Mouse (Mus musculus): Measurements from ENCODE around the gene Tmem174.

The Tmem174 gene

DNA sequence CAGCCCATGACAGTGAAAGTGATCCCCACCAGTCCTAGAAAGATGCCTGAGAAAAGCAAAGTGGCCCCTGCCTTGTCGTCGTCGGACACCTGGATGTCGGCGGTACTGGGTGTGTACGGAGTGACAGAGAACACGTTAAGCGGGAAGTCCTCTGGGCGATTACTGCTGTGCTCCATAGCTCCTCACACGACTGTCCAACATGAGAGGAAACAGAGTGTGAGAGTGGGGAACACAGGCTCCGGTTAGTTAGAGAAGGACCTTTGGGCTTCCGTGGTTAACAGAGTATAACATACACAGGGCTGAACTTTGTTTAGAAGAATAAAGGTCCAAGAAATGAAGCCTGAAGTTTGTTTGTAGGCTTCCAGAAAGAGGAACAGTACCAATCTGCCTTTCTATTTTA is at the start of gene Tmem174:
TSS of gene Tmem174 (minus strand) at position 266 of the 400 bp plus-strand sequence.
- no peak for DNase-seq (ENCODE audit: low spot score)

GRCm38 (mm10) chr13:98684144-98684900 is 47.1 kb upstream of the Tmem174 start:
- DNase-seq (ENCODE audit: low spot score) = no peak

DNA sequence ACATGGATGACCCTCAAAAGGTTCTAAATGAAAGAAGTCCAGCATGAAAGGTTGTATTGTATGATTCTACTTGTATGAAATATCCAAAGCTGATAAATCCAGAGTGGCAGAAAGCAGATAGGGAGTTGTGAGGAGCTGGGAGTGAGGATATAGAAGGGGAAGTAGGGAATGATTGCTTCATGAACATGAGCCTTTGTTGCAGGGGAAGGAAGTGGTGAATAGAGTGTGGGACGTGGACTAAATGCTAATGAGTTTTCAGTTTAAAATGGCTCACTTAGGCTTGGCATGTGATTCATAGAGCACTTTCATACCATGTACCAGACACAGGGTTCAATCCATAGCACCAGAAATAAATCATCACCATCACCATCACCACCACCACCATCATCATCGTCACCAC is 46.2 kb upstream of the Tmem174 start:
- no peak for DNase-seq (ENCODE audit: low spot score)

DNA sequence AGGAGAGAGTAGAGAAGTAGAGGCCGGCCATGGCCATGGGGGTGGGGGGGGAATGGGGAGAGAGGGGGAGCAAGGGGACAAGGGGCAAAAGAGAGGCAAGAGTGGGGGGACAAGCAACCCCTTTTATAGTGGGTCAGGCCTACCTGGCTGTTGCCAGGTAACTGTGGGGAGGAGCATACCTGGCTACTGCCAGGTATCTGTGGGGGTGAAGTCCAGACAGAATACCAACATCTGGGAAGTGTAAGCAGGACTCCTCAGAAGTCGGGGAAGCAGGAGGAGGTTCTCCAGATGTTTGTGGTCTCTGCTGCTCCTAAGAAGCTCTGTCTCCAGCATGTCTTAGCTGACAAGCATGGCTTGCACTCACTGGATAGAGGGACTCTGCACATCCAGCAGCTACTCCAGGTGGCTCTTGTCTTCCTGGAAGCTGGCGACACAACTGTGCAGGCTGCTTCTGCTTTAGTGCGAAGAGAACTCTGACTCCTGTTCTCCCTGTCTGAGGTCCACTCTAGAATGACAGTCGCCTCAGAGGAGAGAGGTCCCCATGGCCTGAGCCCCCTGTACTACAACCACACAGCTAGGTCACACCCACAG is 43.4 kb upstream of the Tmem174 start:
- no peak for DNase-seq (ENCODE audit: low spot score)

DNA sequence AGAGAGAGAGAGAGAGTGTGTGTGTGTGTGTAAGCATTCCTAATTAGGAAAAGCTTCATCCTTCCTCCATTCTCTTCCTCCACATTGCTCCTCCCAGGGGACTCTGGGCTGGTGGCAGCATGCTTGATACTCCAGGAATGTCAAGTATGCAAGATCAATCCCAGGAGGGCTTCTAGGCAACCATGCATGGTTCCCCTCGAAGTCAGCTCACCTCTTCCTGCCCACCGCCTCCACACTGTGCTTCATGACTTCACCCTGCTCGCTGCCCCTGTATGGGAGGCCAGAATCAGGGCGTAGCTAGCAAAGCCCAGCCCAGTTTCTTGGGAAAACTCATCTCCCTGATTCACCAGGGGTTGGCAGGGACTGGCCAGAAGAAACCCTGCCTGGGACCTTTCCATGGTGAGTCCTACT is 42.4 kb upstream of the Tmem174 start:
- no peak for DNase-seq (ENCODE audit: low spot score)

DNA sequence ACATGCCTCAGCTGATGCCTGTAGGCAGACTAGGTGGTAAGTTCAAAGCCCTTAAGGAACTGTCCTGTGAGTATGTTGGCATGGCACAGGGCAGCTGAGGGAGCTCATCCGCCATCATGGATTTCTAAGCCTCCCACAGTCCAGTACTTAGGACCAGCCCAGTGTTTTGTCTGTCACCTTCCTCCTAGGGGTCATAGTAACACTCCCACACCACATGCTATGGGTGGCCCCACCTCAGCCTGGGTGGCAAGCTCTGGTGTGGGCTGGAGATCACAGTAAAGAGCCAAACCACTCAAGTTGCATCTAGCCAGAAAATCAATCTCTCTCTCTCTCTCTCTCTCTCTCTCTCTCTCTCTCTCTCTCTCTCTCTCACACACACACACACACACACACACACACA is 42.0 kb upstream of the Tmem174 start:
- DNase-seq (ENCODE audit: low spot score) = no peak

- no peak for DNase-seq (ENCODE audit: low spot score)
Measured at GRCm38 (mm10) chr13:98673922-98674321, 36.7 kb upstream of the Tmem174 start.

GRCm38 (mm10) chr13:98669296-98669695 is 32.1 kb upstream of the Tmem174 start:
- no peak for DNase-seq (ENCODE audit: low spot score)

DNA sequence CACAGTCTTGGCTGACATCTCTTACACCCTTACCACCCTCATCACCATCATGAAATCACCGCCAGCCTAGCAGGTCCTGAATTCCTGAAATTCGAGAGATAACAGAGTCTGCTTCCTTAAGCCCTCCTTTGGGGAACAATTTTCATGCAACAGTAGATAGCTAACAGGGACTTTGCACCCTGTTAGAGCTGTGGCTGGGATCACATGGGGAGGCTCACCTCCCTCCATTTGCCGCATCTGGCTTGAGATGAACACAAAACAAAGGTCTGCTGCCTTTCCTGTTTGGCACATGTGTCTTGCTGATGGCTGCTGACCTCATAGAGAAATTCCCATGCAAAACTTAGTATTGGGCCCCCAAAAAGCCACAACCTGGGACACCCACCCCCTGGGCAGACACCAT is 30.1 kb upstream of the Tmem174 start:
- DNase-seq (ENCODE audit: low spot score) = no peak

- DNase-seq (ENCODE audit: low spot score) = no peak
Measured at GRCm38 (mm10) chr13:98665240-98665639, 28.0 kb upstream of the Tmem174 start.

DNA sequence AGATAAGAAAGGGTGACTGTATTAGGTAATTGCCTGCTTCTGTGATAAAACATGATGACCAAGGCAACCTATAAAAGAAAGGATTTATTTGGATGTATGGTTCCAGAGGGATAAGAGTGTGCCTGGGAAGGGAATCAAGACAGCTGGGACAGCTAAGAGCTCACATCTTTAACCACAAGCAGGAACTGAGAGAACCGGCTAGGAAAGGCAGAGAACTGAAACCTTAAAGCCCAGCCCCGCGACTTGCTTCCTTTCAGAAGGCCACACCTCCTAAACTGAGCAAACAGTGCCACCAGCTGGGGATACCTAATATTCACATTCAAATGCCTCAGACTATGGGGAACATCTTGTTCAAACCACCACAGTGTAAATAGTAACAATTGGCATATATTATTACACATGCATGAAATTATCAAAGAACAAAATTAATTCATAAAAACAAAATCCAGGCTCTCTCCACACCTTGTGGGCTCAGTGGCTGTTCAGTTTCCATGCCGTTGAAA is 25.0 kb upstream of the Tmem174 start:
- DNase-seq (ENCODE audit: low spot score) = no peak

DNA sequence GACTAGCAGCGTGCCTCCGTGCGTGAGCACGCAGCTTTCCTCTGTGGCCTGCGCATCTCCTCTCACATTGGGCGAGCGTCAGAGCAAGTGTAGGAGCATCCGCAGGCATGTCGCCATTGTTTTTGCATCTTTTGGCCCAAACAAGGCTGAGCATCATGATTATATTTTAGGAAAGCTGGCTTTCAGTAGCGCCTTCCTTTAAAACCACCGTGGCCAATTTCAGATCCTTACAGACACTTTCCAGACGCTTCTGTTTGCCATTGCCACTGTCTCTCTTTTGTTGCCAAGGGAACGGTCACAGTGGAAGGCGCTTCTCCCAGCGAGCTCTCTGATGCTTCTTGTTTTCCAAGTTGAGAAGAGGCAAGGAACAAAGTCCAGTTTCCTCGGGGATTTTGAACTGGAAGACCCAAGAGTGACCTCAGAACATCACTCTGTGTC is 18.8 kb upstream of the Tmem174 start:
- no peak for DNase-seq (ENCODE audit: low spot score)

- DNase-seq (ENCODE audit: low spot score) = no peak
Measured at GRCm38 (mm10) chr13:98655346-98655745, 18.1 kb upstream of the Tmem174 start.

- DNase-seq (ENCODE audit: low spot score) = no peak
Measured at GRCm38 (mm10) chr13:98654129-98654939, 17.1 kb upstream of the Tmem174 start.

- DNase-seq (ENCODE audit: low spot score) = no peak
Measured at GRCm38 (mm10) chr13:98652194-98652593, 15.0 kb upstream of the Tmem174 start.

DNA sequence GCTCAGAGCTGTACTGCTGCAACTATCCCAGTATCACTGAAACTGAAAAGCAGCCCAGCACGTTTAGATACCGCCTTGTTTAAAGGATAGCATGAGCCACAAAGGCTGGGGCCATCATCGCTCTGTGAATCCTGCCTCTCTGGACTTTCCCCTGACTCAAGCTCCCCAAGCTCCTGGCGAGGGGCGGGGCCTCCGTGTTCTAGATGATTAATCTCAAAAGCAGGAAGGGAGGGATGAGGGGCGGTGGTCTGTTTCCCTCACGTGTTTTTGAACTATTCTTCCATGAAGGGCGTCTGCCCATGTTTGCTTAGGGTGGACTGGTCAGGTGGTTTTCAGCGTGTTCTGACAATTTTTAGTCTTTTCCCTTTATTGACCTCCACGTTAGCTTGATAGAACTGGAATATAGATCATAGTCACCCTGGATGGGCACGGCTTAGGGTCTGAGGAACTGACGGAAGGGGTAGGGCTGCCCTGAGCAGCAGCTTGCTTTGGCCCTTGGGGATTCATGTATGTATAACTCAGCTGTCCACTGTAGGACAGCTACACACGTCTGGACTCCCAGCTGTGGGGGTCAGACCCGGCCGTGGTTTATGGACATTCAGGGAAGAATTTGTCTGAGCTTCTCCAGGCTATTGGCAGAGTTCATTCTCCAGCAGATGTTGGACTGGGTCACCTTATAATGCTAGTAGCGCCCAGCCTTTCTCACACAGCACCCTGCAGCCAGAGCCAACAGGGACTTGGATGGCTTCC is 14.2 kb upstream of the Tmem174 start:
- DNase-seq (ENCODE audit: low spot score) = no peak

DNA sequence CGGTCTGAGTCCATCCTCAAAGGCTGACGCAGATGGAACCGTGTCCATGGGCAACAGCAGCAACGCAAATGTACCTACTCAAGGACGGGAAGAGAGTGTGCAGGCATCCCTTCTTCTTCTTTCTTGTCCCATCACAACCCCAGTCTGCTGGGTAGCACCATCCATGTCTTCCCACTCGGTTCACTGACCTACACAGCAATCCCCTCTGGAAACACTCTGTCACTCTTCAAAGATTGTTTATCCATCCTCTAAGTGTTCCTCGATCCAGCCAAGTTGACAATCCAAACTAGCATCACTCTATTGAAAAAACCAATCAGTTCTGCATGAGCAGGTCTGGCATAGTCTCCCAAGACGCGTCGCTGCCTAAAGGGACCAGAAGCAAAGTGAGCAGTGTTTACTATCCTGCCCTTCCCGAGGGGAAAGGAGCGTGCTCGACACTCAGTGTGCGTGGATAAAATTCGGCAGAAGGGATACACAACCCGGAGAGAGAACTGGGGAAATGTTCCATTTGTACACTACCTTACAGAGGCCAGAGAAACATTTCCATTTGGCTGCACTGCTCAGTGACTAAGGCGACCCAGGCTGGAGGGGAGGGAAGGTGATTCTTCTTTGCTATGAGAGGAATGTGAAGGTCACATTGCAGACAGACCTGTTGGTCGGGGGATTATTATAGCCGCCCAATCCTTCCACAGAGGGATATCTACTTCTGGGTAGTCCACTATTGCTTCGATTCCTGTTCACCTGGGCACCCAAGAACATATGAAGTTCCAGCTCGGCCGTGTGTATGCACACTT is 10.8 kb upstream of the Tmem174 start:
- no peak for DNase-seq (ENCODE audit: low spot score)

- DNase-seq (ENCODE audit: low spot score) = no peak
Measured at GRCm38 (mm10) chr13:98638507-98639166, 1.4 kb upstream of the Tmem174 start.

DNA sequence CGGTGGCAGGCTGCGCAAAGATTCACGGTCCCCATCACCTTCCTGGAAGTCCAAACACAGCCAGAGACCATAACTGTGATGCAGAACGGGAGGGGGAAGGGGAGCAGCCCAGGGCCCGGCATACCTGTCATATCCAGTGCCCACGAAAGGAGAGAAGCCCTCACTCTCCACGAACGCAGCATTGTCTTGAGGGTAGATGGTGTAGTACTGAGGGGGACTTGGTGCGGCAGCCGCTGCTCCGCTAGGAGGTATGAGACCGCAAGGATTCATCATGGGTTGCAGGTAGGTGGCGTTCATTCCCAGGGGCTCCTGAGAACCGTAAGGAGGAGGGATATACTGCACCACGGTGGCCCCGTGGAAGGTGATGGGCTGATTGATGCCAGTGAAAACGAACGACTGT is 639 bp downstream of the Tmem174 start:
- DNase-seq (ENCODE audit: low spot score) = no peak

- peak; percentile 35 for DNase-seq (ENCODE audit: low spot score)
Measured at GRCm38 (mm10) chr13:98633641-98634484, 3.3 kb downstream of the Tmem174 start.
